Mouse (Mus musculus): Measurements from ENCODE around the gene Gm37240.
A peak's percentile ranks its signal among the peaks of the same experiment; 100 is the strongest.

Gene Gm37240

GRCm38 (mm10) chr3:85264963-85265362, 622.4 kb downstream of the Gm37240 start:
- DNase-seq (ENCODE audit: low spot score), result no peak

- no peak for DNase-seq (ENCODE audit: low spot score)
Measured at GRCm38 (mm10) chr3:85264546-85264945, 622.8 kb downstream of the Gm37240 start.

GRCm38 (mm10) chr3:85254526-85254925, 632.8 kb downstream of the Gm37240 start:
- DNase-seq (ENCODE audit: low spot score), result peak; percentile 25

- no peak for DNase-seq (ENCODE audit: low spot score)
Measured at GRCm38 (mm10) chr3:85251631-85252030, 635.7 kb downstream of the Gm37240 start.

GRCm38 (mm10) chr3:85246131-85246530, 641.2 kb downstream of the Gm37240 start:
- DNase-seq (ENCODE audit: low spot score), result no peak

- DNase-seq (ENCODE audit: low spot score), result no peak
Measured at GRCm38 (mm10) chr3:85236546-85236945, 650.8 kb downstream of the Gm37240 start.

- DNase-seq (ENCODE audit: low spot score), result peak; percentile 25
Measured at GRCm38 (mm10) chr3:85232846-85233245, 654.5 kb downstream of the Gm37240 start.

GRCm38 (mm10) chr3:85222046-85222445, 665.3 kb downstream of the Gm37240 start:
- DNase-seq (ENCODE audit: low spot score), result no peak

GRCm38 (mm10) chr3:85214926-85215325, 672.4 kb downstream of the Gm37240 start:
- DNase-seq (ENCODE audit: low spot score), result peak; percentile 55

GRCm38 (mm10) chr3:85212751-85213350, 674.5 kb downstream of the Gm37240 start:
- DNase-seq (ENCODE audit: low spot score), result no peak

- DNase-seq (ENCODE audit: low spot score), result peak; percentile 40
Measured at GRCm38 (mm10) chr3:85209887-85210844, 677.2 kb downstream of the Gm37240 start.

GRCm38 (mm10) chr3:85206475-85206874, 680.8 kb downstream of the Gm37240 start:
- no peak for DNase-seq (ENCODE audit: low spot score)

GRCm38 (mm10) chr3:85205911-85206310, 681.4 kb downstream of the Gm37240 start:
- no peak for DNase-seq (ENCODE audit: low spot score)

- DNase-seq (ENCODE audit: low spot score), result no peak
Measured at GRCm38 (mm10) chr3:85203659-85204058, 683.7 kb downstream of the Gm37240 start.

- no peak for DNase-seq (ENCODE audit: low spot score)
Measured at GRCm38 (mm10) chr3:85202726-85203125, 684.6 kb downstream of the Gm37240 start.

GRCm38 (mm10) chr3:85201785-85202184, 685.5 kb downstream of the Gm37240 start:
- no peak for DNase-seq (ENCODE audit: low spot score)

- DNase-seq (ENCODE audit: low spot score), result no peak
Measured at GRCm38 (mm10) chr3:85198496-85198895, 688.8 kb downstream of the Gm37240 start.

GRCm38 (mm10) chr3:85197148-85197547, 690.2 kb downstream of the Gm37240 start:
- DNase-seq (ENCODE audit: low spot score), result no peak

- DNase-seq (ENCODE audit: low spot score), result no peak
Measured at GRCm38 (mm10) chr3:85196591-85196990, 690.7 kb downstream of the Gm37240 start.

GRCm38 (mm10) chr3:85195068-85195481, 692.2 kb downstream of the Gm37240 start:
- no peak for DNase-seq (ENCODE audit: low spot score)

GRCm38 (mm10) chr3:85189791-85190190, 697.5 kb downstream of the Gm37240 start:
- no peak for DNase-seq (ENCODE audit: low spot score)

GRCm38 (mm10) chr3:85188364-85188763, 699.0 kb downstream of the Gm37240 start:
- DNase-seq (ENCODE audit: low spot score), result no peak

GRCm38 (mm10) chr3:85186661-85187076, 700.6 kb downstream of the Gm37240 start:
- peak; percentile 75 for DNase-seq (ENCODE audit: low spot score)

Data from testis, postnatal 10 days (tissue).